Mouse (Mus musculus) right cerebral cortex, postnatal 25 days (tissue): ENCODE data around the gene Gm35315.
A peak's percentile ranks its signal among the peaks of the same experiment; 100 is the strongest.
"Not testable (repeated sequence)": the region's sequence is repeated elsewhere in the genome, so short reads cannot be mapped to it uniquely, and the experiment has no call there.

ENCODE experiments used
- DNase-seq: peaks from one replicate; pipeline ENCODE4 v3.0.0; 2022

The Gm35315 gene

GRCm38 (mm10) chr5:110100921-110101631 lies 6.9 kb upstream of the Gm35315 start:
- peak; percentile 29 for DNase-seq

- no peak for DNase-seq
Measured at GRCm38 (mm10) chr5:110099656-110100580, 5.7 kb upstream of the Gm35315 start, which contains the start of gene Plcxd1. TSS of gene Plcxd1 (plus strand) at chr5:110099969.

- peak; percentile 57 for DNase-seq
Measured at GRCm38 (mm10) chr5:110098991-110099477, 4.8 kb upstream of the Gm35315 start.

- DNase-seq, result no peak
Measured at GRCm38 (mm10) chr5:110094847-110095213, 610 bp upstream of the Gm35315 start.

- no peak for DNase-seq
Measured at GRCm38 (mm10) chr5:110091546-110091945, 2.7 kb downstream of the Gm35315 start.

GRCm38 (mm10) chr5:110086161-110086866 lies 7.9 kb downstream of the Gm35315 start:
- DNase-seq, result no peak

GRCm38 (mm10) chr5:110082961-110083360 lies 11.3 kb downstream of the Gm35315 start:
- no peak for DNase-seq

GRCm38 (mm10) chr5:110072413-110072812 lies 21.8 kb downstream of the Gm35315 start, which contains the start of gene Gm17655:
TSS of gene Gm17655 (minus strand) at chr5:110072513.
- DNase-seq, result not testable (repeated sequence)

- DNase-seq, result peak; percentile 85
Measured at GRCm38 (mm10) chr5:110057637-110058408, 36.4 kb downstream of the Gm35315 start.
